ENCODE assay signal across 9 mouse cellular contexts in genomic region chr16:85803613-85804551, GRCm38 (mm10). TPM values are rescaled to one million over a fixed set of nuclear protein-coding genes. Genes with fewer than 3 reads are reported as not detected.
A peak's percentile ranks its signal among the peaks of the same experiment; 100 is the strongest.
DNase-seq lines count a peak whose midpoint lies in the region; ATAC-seq and TF ChIP-seq lines count a peak whose summit lies in the region.
"Had no signal": no experiment of that assay in that cellular context is flagged by ENCODE, and none has a peak within 500 bp of the region (broad histone marks: within the 10 kb centered on the region; RNA-seq: fewer than 3 reads in every experiment).

No protein-coding gene starts in this region.

- no peaks in the 10 kb centered on the region for H3K36me3 ChIP-seq in liver, embryonic 16.5 days (ENCODE audit: control insufficient read depth, insufficient read depth)

- WGBS in liver, embryonic 16.5 days (ENCODE audit: insufficient replicate concordance) = 1% methylated on average over 18 of the region's 25 CpGs
- 6% methylated on average over 25 of the region's 25 CpGs for WGBS in olfactory bulb, adult 2 months

- DNase-seq in layer of hippocampus, adult 2 months (ENCODE audit: low spot score in 2 of 2) = peak; percentile 26 to 44
- DNase-seq in layer of hippocampus, adult 9-10 months (ENCODE audit: low spot score) = no peak
- DNase-seq in embryo, embryonic 10.5 days (ENCODE audit: low spot score) = peak; percentile 88
- DNase-seq in heart, adult 18-20 months = peak; percentile 87 to 92
- DNase-seq in kidney, adult 11 months = peak; percentile 85

- no peak for TF ChIP-seq CTCF in layer of hippocampus, adult 2 months (conservative IDR thresholded peaks at IDR 0.05)
- no peak for TF ChIP-seq CTCF in olfactory bulb, adult 2 months (IDR thresholded peaks at IDR 0.05; ENCODE audit: insufficient read depth, low read depth, low read length)

- H3K27ac ChIP-seq in layer of hippocampus, adult 2 months = peak overlapping the region; percentile 94
- H3K27ac ChIP-seq in liver, embryonic 16.5 days (ENCODE audit: low read length) = peak overlapping the region; percentile 50
- H3K27ac ChIP-seq in olfactory bulb, adult 2 months (ENCODE audit: insufficient read depth, low read depth, low read length) = no peak overlapping the region

- TF ChIP-seq POLR2A in olfactory bulb, adult 2 months (IDR thresholded peaks at IDR 0.05; ENCODE audit: insufficient read depth, low read depth, low read length) = 0 out of 2 replicates have a peak, but pooled peaks have one; percentile 21

- peak overlapping the region; percentile 65 for H3K4me2 ChIP-seq in liver, embryonic 16.5 days (ENCODE audit: low read depth, low read length)

- H3K4me3 ChIP-seq in layer of hippocampus, adult 2 months = peak overlapping the region; percentile 81
- H3K4me3 ChIP-seq in liver, embryonic 16.5 days (ENCODE audit: low read depth, low read length) = peak overlapping the region; percentile 56
- peak overlapping the region; percentile 51 for H3K4me3 ChIP-seq in olfactory bulb, adult 2 months (ENCODE audit: insufficient read depth, low read depth, low read length)

- peaks cover 35% of the 10 kb centered on the region for H3K27me3 ChIP-seq in liver, embryonic 16.5 days (ENCODE audit: control insufficient read depth, insufficient read depth, low read depth, low read length)
- H3K27me3 ChIP-seq: CH12.LX had no signal

- H3K4me1 ChIP-seq in liver, embryonic 16.5 days (ENCODE audit: control insufficient read depth, low read depth, low read length) = no peaks in the 10 kb centered on the region
- H3K4me1 ChIP-seq in olfactory bulb, adult 2 months (ENCODE audit: control insufficient read depth, insufficient read depth, low read length) = peaks cover 33% of the 10 kb centered on the region

- H3K9me3 ChIP-seq in liver, embryonic 16.5 days (replicated peaks; ENCODE audit: control insufficient read depth, low read length) = no peaks in the 10 kb centered on the region

- peak overlapping the region; percentile 24; the same call in 1 of the 2 replicates for H3K9ac ChIP-seq in liver, embryonic 16.5 days (ENCODE audit: low read depth, low read length)

- 0 out of 2 replicates have a peak, but pooled peaks have one; percentile 6 for ATAC-seq in liver, embryonic 16.5 days (ENCODE audit: low read depth)
- no peak for ATAC-seq in monocyte, adult 5-6 weeks (replicated peaks; ENCODE audit: insufficient number of reproducible peaks, low FRiP score, low TSS enrichment, poor library complexity, severe bottlenecking)

RNA-seq across cellular contexts. Expression of gene Adamts1, which starts 1.0 kb away (rescaled TPM):
- total RNA-seq in layer of hippocampus, adult 2 months (2021) = 10 to 100 TPM; 19.7 to 27.8 TPM
- total RNA-seq in heart, adult 18-20 months (2021) = 10 to 100 TPM; 25.9 to 37.0 TPM
- polyA plus RNA-seq in liver, embryonic 16.5 days (2015; fragmentation: Nextera tagmentation; extraction: Ambion mirVana) = 8.2 and 9.4 TPM in 2 replicates
- polyA plus RNA-seq in olfactory bulb, adult 2 months (2012; ENCODE audit: insufficient read depth, insufficient read length, low replicate concordance, missing spikeins) = not detected in 2 replicates
- 0.43 TPM in 1 of 3 replicates, not detected in the others for total RNA-seq in monocyte, adult 5-6 weeks (2017)
- total RNA-seq: CH12.LX had no signal

Comparison
In these comparisons a context has a peak if more than half of its experiments do, and no peak if none do; other contexts are left out.
1. RNA of gene Adamts1, which starts 1.0 kb away (total RNA-seq): 25.9 to 37.0 TPM in heart, adult 18-20 months and 19.7 to 27.8 TPM in layer of hippocampus, adult 2 months; 0.43 TPM in monocyte, adult 5-6 weeks; every median in the first group is over 10 times any median in the second.
2. Peak in every context shown above with its lines, with median percentiles within 50 percentile points of each other: H3K4me3 ChIP-seq.